Mouse (Mus musculus): Measurements from ENCODE around the gene Stard13. TPM values are rescaled to one million over a fixed set of nuclear protein-coding genes. Genes with fewer than 3 reads are reported as not detected.

The Stard13 gene
- polyA plus RNA-seq, 1 experiment = 57.3 TPM

DNA sequence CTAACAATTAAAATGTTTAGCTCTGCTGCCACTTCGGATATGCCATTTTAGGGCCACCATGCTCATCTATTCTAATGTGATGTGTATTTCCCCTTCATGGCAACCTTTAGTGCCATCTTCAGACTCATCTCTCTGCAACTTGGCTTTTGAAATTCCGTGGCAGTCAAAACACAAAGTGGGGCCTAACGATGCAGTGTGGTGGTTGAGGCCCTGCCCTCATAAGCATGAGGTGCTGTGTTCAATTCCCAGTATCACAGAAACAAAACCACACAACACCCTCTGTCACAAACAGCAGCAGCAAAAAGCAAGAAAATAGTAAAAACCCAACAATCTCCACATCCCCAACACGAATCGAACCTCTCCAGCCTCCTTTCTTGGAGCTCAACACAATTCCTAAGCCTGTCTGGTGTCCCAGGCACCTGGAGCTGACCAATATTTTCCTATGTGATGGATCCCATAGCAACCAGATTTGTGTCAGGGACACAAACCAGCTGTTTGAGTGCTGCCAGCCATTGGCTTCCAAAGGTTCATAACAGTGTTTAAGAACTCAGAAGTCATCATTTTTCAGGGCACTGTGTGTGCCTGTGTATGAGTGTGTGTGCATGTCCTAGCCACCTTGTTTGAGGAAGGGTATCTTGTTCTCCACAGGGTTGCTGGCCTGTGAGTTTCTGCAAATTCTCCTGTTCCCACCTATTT, 117.3 kb downstream of the Stard13 start:
- Histone ChIP-seq H3K4me1 (ENCODE audit: control insufficient read depth, insufficient read depth, low read length) (peaks cover 34% of the 10 kb centered on the region), H3K4me3 (replicated peaks; ENCODE audit: extremely low read depth, low read depth, low read length) (no peak overlapping the region)
- no peak for DNase-seq
- TF ChIP-seq POLR2A (IDR thresholded peaks at IDR 0.05; ENCODE audit: borderline replicate concordance, extremely low read depth, low read depth, low read length) (no peak), CTCF (IDR thresholded peaks at IDR 0.05; ENCODE audit: insufficient read depth, low read length) (no peak)
- WGBS = 70% methylated on average over 5 of the region's 5 CpGs

DNA sequence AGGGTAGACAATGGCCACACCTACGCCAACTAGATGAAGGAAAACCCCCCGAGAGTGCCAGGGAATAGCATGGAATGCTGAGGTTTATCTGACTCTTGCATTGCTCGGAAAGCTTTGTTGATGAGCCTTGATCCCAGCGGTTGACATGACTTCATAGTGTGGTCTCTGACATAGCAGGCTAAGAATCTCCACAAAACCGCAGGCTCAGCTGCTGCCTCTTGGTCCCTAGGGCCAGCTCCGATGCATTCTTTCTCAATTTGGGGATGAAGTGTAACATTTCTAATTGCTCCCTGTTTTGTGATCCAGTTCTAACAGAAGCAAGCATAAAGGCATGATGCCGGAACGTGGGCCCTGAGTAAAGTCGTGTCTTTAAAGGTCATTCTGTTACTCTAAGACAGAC, 120.9 kb downstream of the Stard13 start:
- WGBS = 68% methylated on average over 9 of the region's 9 CpGs
- TF ChIP-seq POLR2A (IDR thresholded peaks at IDR 0.05; ENCODE audit: borderline replicate concordance, extremely low read depth, low read depth, low read length) (no peak), CTCF (IDR thresholded peaks at IDR 0.05; ENCODE audit: insufficient read depth, low read length) (no peak)
- H3K4me1 ChIP-seq (ENCODE audit: control insufficient read depth, insufficient read depth, low read length) = peaks cover 29% of the 10 kb centered on the region
- DNase-seq = no peak
- no peak overlapping the region for H3K4me3 ChIP-seq (replicated peaks; ENCODE audit: extremely low read depth, low read depth, low read length)

DNA sequence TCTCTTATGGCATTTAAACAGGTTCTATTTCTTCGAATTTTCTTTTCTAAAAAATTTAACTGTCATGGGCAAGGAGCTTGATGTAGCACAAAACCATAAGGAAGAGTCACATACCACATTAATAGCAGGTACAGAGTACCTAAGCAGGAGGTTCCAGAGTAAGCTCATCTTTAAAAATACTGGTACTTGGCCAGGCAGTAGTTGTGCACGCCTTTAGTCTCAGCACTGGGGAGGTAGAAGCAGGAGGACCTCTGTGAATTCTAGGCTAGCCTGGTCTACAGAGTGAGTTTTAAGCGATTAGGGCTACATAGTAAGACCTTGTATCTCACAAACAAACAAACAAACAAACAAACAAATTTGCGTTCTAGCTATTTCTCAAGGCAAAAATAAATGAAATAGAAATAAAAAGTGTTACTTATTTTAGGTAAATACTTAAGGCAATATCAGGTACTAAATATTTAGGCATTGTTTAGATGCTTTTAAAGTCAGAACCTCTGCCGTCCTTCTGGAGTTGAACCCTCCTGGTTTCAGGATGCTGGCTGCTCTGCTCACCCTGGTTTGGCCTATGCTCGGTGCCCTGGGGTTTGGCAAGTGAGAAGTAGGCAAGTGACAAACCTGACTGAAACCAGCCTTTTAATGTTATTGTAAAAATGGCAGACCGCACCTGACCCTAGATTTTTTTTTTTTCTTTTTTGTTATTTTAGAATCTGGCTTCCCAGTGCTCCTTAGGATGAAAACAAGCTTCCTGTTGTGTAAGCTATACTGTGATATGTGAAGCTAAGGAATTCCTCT, 122.4 kb downstream of the Stard13 start:
- no peak for TF ChIP-seq POLR2A (IDR thresholded peaks at IDR 0.05; ENCODE audit: borderline replicate concordance, extremely low read depth, low read depth, low read length)
- WGBS = 75% methylated on average over 7 of the region's 7 CpGs
- no peak overlapping the region for H3K4me3 ChIP-seq (replicated peaks; ENCODE audit: extremely low read depth, low read depth, low read length)
- DNase-seq = no peak
- H3K4me1 ChIP-seq (ENCODE audit: control insufficient read depth, insufficient read depth, low read length) = peaks cover 22% of the 10 kb centered on the region

DNA sequence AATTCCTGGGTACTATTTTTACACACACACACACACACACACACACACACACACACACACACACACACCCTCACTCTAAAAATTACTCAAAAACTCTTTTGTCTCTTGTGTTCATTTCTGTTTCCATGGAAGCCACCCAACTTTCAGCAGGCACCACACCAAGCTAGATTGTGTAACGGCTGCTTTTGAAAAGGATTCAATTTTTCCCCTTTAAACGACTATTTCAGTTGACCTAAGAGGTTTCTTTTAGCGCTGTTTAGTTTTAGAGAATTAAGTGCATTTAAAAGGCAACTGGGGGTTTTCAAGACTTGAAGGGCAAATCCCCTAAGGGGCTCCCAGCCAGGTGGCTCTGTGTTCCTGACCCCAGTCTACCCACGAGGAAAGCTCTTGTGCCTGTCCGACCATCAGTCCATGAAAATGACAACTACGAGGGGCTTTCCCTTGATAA, 123.2 kb downstream of the Stard13 start:
- WGBS = 40% methylated on average over 6 of the region's 6 CpGs
- TF ChIP-seq POLR2A (IDR thresholded peaks at IDR 0.05; ENCODE audit: borderline replicate concordance, extremely low read depth, low read depth, low read length) (no peak), CTCF (IDR thresholded peaks at IDR 0.05; ENCODE audit: insufficient read depth, low read length) (no peak)
- DNase-seq = no peak
- Histone ChIP-seq H3K4me1 (ENCODE audit: control insufficient read depth, insufficient read depth, low read length) (peaks cover 16% of the 10 kb centered on the region), H3K4me3 (replicated peaks; ENCODE audit: extremely low read depth, low read depth, low read length) (no peak overlapping the region)

DNA sequence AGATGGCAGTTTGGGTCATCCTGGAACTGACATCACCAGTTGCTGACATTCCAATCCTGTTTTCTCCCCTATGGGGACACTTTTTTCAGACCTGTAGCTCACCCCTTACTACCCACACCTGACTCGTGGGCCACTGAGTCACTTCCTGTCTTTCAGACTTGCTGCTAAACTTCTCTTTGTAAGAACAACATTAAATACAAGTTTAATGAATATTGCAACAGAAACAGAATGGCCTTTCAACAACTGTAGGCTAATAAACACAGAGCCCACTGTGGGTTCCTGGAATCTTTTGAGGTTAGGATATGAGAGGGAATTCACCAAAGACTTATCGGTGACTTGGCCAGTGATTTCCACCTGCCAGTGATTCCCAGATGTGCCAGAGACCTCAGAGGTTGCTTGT, 123.8 kb downstream of the Stard13 start:
- no peak for DNase-seq
- TF ChIP-seq CTCF (IDR thresholded peaks at IDR 0.05; ENCODE audit: insufficient read depth, low read length) = no peak
- no peak for TF ChIP-seq POLR2A (IDR thresholded peaks at IDR 0.05; ENCODE audit: borderline replicate concordance, extremely low read depth, low read depth, low read length)
- H3K4me1 ChIP-seq (ENCODE audit: control insufficient read depth, insufficient read depth, low read length) = peaks cover 14% of the 10 kb centered on the region
- WGBS = 32% methylated on average over 2 of the region's 2 CpGs
- no peak overlapping the region for H3K4me3 ChIP-seq (replicated peaks; ENCODE audit: extremely low read depth, low read depth, low read length)

DNA sequence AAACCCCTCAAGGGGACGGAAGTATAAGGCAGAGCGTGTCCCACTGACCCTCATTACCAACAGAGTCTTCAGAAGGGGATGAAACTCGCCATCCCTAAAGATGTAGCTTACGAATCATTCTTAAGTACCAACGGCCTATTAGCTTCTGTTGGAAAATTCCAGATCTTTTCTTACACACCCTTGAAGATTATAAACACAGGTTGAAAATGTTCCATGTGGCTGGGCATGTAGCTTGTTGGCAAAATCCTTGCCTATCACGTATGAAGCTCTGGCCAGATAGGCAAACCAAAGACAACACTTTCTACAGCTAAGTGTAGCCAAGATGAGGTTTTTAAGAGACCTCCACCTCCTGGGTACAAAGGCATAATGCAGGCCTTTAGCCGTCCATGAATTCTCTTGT, 124.7 kb downstream of the Stard13 start:
- WGBS = 41% methylated on average over 7 of the region's 7 CpGs
- TF ChIP-seq CTCF (IDR thresholded peaks at IDR 0.05; ENCODE audit: insufficient read depth, low read length) = no peak
- TF ChIP-seq POLR2A (IDR thresholded peaks at IDR 0.05; ENCODE audit: borderline replicate concordance, extremely low read depth, low read depth, low read length) = no peak
- H3K4me3 ChIP-seq (replicated peaks; ENCODE audit: extremely low read depth, low read depth, low read length) = no peak overlapping the region
- peaks cover 13% of the 10 kb centered on the region for H3K4me1 ChIP-seq (ENCODE audit: control insufficient read depth, insufficient read depth, low read length)
- DNase-seq = no peak

DNA sequence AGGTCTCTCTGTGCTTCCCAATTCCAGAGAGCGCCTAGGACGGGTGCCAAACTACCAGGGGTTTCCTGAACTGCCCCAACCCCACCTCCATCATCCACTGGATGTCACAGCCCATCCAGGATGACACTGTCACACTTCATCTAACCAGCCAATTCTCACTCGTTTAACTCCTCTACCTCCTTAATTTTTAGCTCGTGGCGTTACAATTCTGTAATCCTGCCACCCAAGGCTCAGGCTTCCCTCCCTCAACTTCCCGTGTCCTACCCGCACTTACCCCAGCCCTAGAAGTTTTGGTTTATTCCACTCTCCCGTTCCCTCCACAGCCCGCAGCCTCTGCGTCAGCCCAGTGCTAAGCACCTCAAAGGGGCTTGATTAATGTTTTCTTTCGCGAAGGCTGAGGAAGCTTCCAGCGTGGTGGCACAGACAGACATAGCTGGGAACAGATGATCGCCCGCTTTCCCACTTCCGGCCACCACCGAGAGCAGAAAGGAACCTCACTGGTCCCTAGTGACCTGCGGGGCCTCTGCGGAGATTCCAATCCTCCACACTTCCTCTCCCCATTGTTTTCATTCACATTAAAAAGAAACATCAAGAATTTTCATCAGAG, 125.2 kb downstream of the Stard13 start:
- peak overlapping the region; percentile 36 for H3K4me3 ChIP-seq (replicated peaks; ENCODE audit: extremely low read depth, low read depth, low read length)
- no peak for DNase-seq
- TF ChIP-seq CTCF (IDR thresholded peaks at IDR 0.05; ENCODE audit: insufficient read depth, low read length) (no peak), POLR2A (IDR thresholded peaks at IDR 0.05; ENCODE audit: borderline replicate concordance, extremely low read depth, low read depth, low read length) (no peak)
- peaks cover 14% of the 10 kb centered on the region for H3K4me1 ChIP-seq (ENCODE audit: control insufficient read depth, insufficient read depth, low read length)
- WGBS = 31% methylated on average over 19 of the region's 19 CpGs

DNA sequence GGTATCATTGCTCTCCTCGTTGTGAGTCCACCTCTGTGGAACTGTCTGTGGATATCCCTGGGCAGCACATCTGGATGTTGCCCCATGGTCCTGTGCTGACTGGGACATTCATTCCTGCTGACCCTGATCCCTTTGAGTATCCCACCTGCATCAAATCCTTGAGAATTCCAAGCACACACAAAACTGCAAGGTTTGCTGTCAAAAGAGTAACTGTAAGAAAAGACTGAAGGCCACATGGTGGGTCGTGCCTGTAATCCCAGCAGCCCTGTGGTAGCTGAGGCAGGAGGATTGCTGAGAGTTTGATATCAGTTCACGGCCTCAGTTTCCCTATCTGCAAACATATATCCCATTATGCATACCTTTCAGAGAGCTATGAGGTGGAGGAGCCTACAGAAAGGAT, 126.8 kb downstream of the Stard13 start:
- no peak for DNase-seq
- no peak for TF ChIP-seq POLR2A (IDR thresholded peaks at IDR 0.05; ENCODE audit: borderline replicate concordance, extremely low read depth, low read depth, low read length)
- no peak for TF ChIP-seq CTCF (IDR thresholded peaks at IDR 0.05; ENCODE audit: insufficient read depth, low read length)
- Histone ChIP-seq H3K4me1 (ENCODE audit: control insufficient read depth, insufficient read depth, low read length) (peaks cover 17% of the 10 kb centered on the region), H3K4me3 (replicated peaks; ENCODE audit: extremely low read depth, low read depth, low read length) (no peak overlapping the region)
- 90% methylated on average over 3 of the region's 3 CpGs for WGBS

DNA sequence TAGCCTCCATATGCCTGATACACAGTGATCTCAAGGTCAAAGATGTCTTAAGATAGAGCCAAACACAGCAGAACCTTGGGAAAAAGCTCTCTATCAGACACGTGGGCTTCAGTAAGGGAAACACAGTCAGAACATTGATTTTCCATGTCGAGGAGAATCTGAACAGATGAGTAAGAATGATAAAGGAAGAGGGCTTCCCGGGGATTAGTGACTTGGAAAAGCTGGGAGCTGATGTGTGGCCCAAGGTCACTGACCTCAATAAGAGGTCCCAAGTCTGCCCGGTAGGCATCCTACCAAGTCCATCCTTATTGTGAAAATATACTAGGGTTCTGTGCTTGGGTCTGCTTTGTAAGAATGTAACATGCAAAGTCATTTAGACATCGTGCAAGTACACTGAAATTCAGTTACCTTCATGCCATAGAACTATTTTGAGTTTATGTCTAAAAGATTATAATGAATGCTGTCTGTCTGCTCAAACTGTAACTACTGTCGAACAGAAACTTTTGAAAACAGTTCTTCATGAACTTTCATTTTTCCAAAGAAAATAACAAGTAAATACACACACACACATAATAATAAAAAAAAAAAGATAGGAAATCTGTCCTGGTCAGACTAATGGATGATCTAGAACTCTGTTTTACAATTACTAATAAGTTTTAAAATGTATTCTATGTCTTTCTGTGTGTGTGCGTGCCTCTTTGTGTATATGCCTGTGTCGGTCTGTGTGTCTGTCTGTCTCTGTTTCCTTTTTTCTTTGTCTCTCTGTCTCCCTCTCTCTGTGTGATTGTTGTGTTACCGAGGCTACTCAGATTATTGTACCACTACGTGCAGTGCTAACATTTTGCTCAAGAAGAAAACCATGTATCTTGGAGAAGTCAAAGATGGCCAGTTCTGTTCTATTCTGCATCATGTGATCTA, 128.3 kb downstream of the Stard13 start:
- DNase-seq = no peak
- TF ChIP-seq POLR2A (IDR thresholded peaks at IDR 0.05; ENCODE audit: borderline replicate concordance, extremely low read depth, low read depth, low read length) = no peak
- TF ChIP-seq CTCF (IDR thresholded peaks at IDR 0.05; ENCODE audit: insufficient read depth, low read length) = no peak
- H3K4me3 ChIP-seq (replicated peaks; ENCODE audit: extremely low read depth, low read depth, low read length) = no peak overlapping the region
- H3K4me1 ChIP-seq (ENCODE audit: control insufficient read depth, insufficient read depth, low read length) = peaks cover 17% of the 10 kb centered on the region
- WGBS = 62% methylated on average over 10 of the region's 10 CpGs
